ENCODE assay signal across 16 mouse cellular contexts in genomic region chr15:92612386-92612785, GRCm38 (mm10).
"Had no signal": no experiment of that assay in that cellular context is flagged by ENCODE, and none has a peak within 500 bp of the region (broad histone marks: within the 10 kb centered on the region; RNA-seq: fewer than 3 reads in every experiment).

No protein-coding gene starts in this region.

- H3K9me3 ChIP-seq: liver, embryonic 13.5 days; midbrain, embryonic 12.5 days; stomach, embryonic 15.5 days had no signal

- ATAC-seq: midbrain, embryonic 16.5 days had no signal

- H3K27me3 ChIP-seq: liver, embryonic 13.5 days; midbrain, embryonic 12.5 days; stomach, embryonic 15.5 days had no signal

- H3K27ac ChIP-seq: kidney, postnatal 0 days; layer of hippocampus, adult 2 months; left cerebral cortex, adult 2 months; liver, embryonic 13.5 days; midbrain, embryonic 12.5 days; stomach, embryonic 15.5 days had no signal

- H3K4me1 ChIP-seq: liver, embryonic 13.5 days; stomach, embryonic 15.5 days had no signal

- H3K9ac ChIP-seq: liver, embryonic 13.5 days; midbrain, embryonic 12.5 days; stomach, embryonic 15.5 days had no signal

- H3K4me3 ChIP-seq: layer of hippocampus, adult 2 months; left cerebral cortex, adult 2 months; liver, embryonic 13.5 days; midbrain, embryonic 12.5 days; stomach, embryonic 15.5 days had no signal

- DNase-seq: kidney, adult 2 months; kidney, postnatal 25 days; layer of hippocampus, adult 9-11 months; liver, embryonic 13.5 days; lung, adult 2 months; lung, postnatal 14 days; lung, postnatal 4 days; right cerebral cortex, postnatal 25 days; spleen, adult 18-20 months; thymus, postnatal 25 days had no signal

- H3K4me2 ChIP-seq: liver, embryonic 13.5 days; midbrain, embryonic 12.5 days; stomach, embryonic 15.5 days had no signal

- H3K36me3 ChIP-seq: liver, embryonic 13.5 days; midbrain, embryonic 12.5 days; stomach, embryonic 15.5 days had no signal
